Mouse (Mus musculus): ENCODE results near the gene Cln5. TPM values are rescaled to one million over a fixed set of nuclear protein-coding genes. Genes with fewer than 3 reads are reported as not detected.
A peak's percentile ranks its signal among the peaks of the same experiment; 100 is the strongest.

Gene Cln5
- total RNA-seq, 2 experiments from 2014 or later, result 7.7 to 11.6 TPM

GRCm38 (mm10) chr14:103098587-103099235, 28.7 kb downstream of the Cln5 start:
- peak overlapping the region; percentile 99 for H3K27ac ChIP-seq
- no peak for TF ChIP-seq CTCF (IDR thresholded peaks at IDR 0.05)
- H3K4me3 ChIP-seq, result peak overlapping the region; percentile 97
- peak; percentile 78 to 83 for DNase-seq (ENCODE audit: extremely low spot score in 1 of 2, low spot score in 2 of 2)
- intact Hi-C loops (cut with DNase I), result loop anchor here (1.0 to 10.0 kb wide), 3 partner anchors 28 to 566 kb away; partner anchors contain the start of gene Cln5

GRCm38 (mm10) chr14:103099238-103099933, 29.4 kb downstream of the Cln5 start, which contains the start of gene Fbxl3:
Gene Fbxl3, minus strand, starts transcription at chr14:103099566.
- peak; percentile 82 to 84 for DNase-seq (ENCODE audit: extremely low spot score in 1 of 2, low spot score in 2 of 2)
- Histone ChIP-seq H3K27ac (peak within 1 kb of the TSS; percentile 99), H3K4me3 (peak within 1 kb of the TSS; percentile 97)
- intact Hi-C loops (cut with DNase I), result loop anchor here (1.0 to 10.0 kb wide), 3 partner anchors 29 to 565 kb away; partner anchors contain the start of gene Cln5
- TF ChIP-seq CTCF (IDR thresholded peaks at IDR 0.05), result no peak; the same call in 1 of the 2 replicates

GRCm38 (mm10) chr14:103100296-103100695, 30.3 kb downstream of the Cln5 start:
- intact Hi-C loops (cut with DNase I), result no loop called here
- no peak for TF ChIP-seq CTCF (IDR thresholded peaks at IDR 0.05)
- no peak overlapping the region for H3K4me3 ChIP-seq
- DNase-seq (ENCODE audit: extremely low spot score in 1 of 2, low spot score in 2 of 2), result no peak
- H3K27ac ChIP-seq, result peak overlapping the region; percentile 99; the same call in 1 of the 2 replicates

- H3K4me3 ChIP-seq, result no peak overlapping the region
- intact Hi-C loops (cut with DNase I), result no loop called here
- TF ChIP-seq CTCF (IDR thresholded peaks at IDR 0.05), result no peak
Observed at GRCm38 (mm10) chr14:103101171-103101570, 31.2 kb downstream of the Cln5 start.

GRCm38 (mm10) chr14:103102246-103102645, 32.2 kb downstream of the Cln5 start:
- TF ChIP-seq CTCF (IDR thresholded peaks at IDR 0.05), result no peak
- Histone ChIP-seq H3K27ac (no peak overlapping the region), H3K4me3 (no peak overlapping the region)
- no peak for DNase-seq (ENCODE audit: extremely low spot score in 1 of 2, low spot score in 2 of 2)
- intact Hi-C loops (cut with DNase I), result no loop called here

More at GRCm38 (mm10) chr14:103101171-103101570, 31.2 kb downstream of the Cln5 start:
- no peak overlapping the region for H3K27ac ChIP-seq
- no peak for DNase-seq (ENCODE audit: extremely low spot score in 1 of 2, low spot score in 2 of 2)

GRCm38 (mm10) chr14:103102731-103103335, 32.8 kb downstream of the Cln5 start:
- intact Hi-C loops (cut with DNase I), result no loop called here
- no peak overlapping the region for H3K4me3 ChIP-seq
- no peak overlapping the region for H3K27ac ChIP-seq
- no peak for DNase-seq (ENCODE audit: extremely low spot score in 1 of 2, low spot score in 2 of 2)
- no peak for TF ChIP-seq CTCF (IDR thresholded peaks at IDR 0.05)

GRCm38 (mm10) chr14:103106301-103106700, 36.3 kb downstream of the Cln5 start:
- no peak overlapping the region for H3K27ac ChIP-seq
- H3K4me3 ChIP-seq, result no peak overlapping the region
- no peak for DNase-seq (ENCODE audit: extremely low spot score in 1 of 2, low spot score in 2 of 2)
- no peak for TF ChIP-seq CTCF (IDR thresholded peaks at IDR 0.05)
- intact Hi-C loops (cut with DNase I), result no loop called here

GRCm38 (mm10) chr14:103109971-103110370, 40.0 kb downstream of the Cln5 start:
- peak in 1 of 2 experiments; percentile 38 for DNase-seq (ENCODE audit: extremely low spot score in 1 of 2, low spot score in 2 of 2)
- intact Hi-C loops (cut with DNase I), result loop anchor here (5.0 kb wide), 1 partner anchor 42 kb away; no protein-coding TSS in a partner anchor
- no peak; the same call in 1 of the 2 replicates for TF ChIP-seq CTCF (IDR thresholded peaks at IDR 0.05)
- Histone ChIP-seq H3K4me3 (no peak overlapping the region), H3K27ac (no peak overlapping the region)

- intact Hi-C loops (cut with DNase I), result loop anchor here (5.0 kb wide), 1 partner anchor 40 kb away; no protein-coding TSS in a partner anchor
- Histone ChIP-seq H3K4me3 (no peak overlapping the region), H3K27ac (no peak overlapping the region)
- TF ChIP-seq CTCF (IDR thresholded peaks at IDR 0.05), result no peak
- no peak for DNase-seq (ENCODE audit: extremely low spot score in 1 of 2, low spot score in 2 of 2)
Observed at GRCm38 (mm10) chr14:103112606-103113363, 42.8 kb downstream of the Cln5 start.

GRCm38 (mm10) chr14:103114994-103115670, 45.1 kb downstream of the Cln5 start:
- no peak for DNase-seq (ENCODE audit: extremely low spot score in 1 of 2, low spot score in 2 of 2)
- H3K4me3 ChIP-seq, result no peak overlapping the region
- no peak for TF ChIP-seq CTCF (IDR thresholded peaks at IDR 0.05)

GRCm38 (mm10) chr14:103125756-103126155, 55.7 kb downstream of the Cln5 start:
- TF ChIP-seq CTCF (IDR thresholded peaks at IDR 0.05), result no peak
- no peak overlapping the region for H3K27ac ChIP-seq
- intact Hi-C loops (cut with DNase I), result no loop called here
- DNase-seq (ENCODE audit: extremely low spot score in 1 of 2, low spot score in 2 of 2), result no peak
- no peak overlapping the region for H3K4me3 ChIP-seq

More at GRCm38 (mm10) chr14:103114994-103115670, 45.1 kb downstream of the Cln5 start:
- intact Hi-C loops (cut with DNase I), result loop anchor here (5.0 kb wide), 1 partner anchor 37 kb away; no protein-coding TSS in a partner anchor
- no peak overlapping the region for H3K27ac ChIP-seq

Other genes with a start within 250 kb of the Cln5 start
- gene Kctd12, start 87.6 kb upstream of the Cln5 start, total RNA-seq (2021), result 10 to 100 TPM; 44.8 to 54.3 TPM
- gene Acod1, start 23.2 kb upstream of the Cln5 start, total RNA-seq (2021), result not detected
- 100 to 1,000 TPM in 1 of 2 experiments, 10 to 100 TPM in 1; 99.8 to 105 TPM for gene Fbxl3, start 29.4 kb downstream of the Cln5 start, total RNA-seq (2021)

Data from left cerebral cortex, adult 2 months (tissue).